Mouse (Mus musculus): ENCODE measurements around the gene Fmnl3.

DNA sequence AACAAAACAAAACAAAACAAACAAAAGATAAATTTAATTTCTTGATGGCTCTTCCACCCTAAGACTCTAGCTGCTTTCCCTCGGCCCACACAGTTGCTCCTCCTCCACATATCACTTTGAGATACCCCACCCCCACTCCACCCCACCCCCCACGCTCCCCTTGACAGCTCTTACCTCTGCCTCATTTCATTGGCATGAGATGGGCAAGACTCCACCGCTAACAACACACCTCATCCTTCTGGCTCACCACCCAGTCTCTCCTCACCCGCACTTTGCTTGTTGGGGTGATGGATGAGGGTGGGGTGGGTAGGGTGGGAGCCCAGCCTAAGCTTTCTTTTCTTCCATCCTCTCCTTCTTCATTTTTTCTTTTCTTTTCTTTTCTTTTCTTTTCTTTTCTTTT is 46.7 kb upstream of the Fmnl3 start:
- TF ChIP-seq ELF1 (IDR thresholded peaks at IDR 0.05; ENCODE audit: low read depth, low read length): no peak
- no peak for TF ChIP-seq CTCF (IDR thresholded peaks at IDR 0.05 in 2 of 3, conservative IDR thresholded peaks at IDR 0.05 in 1 of 3; ENCODE audit: control insufficient read depth in 1 of 3, insufficient read depth in 1 of 3, low read depth in 2 of 3, low read length in 3 of 3, poor library complexity in 1 of 3, severe bottlenecking in 1 of 3)
- no peak for TF ChIP-seq KAT2A (conservative IDR thresholded peaks at IDR 0.05; ENCODE audit: low read depth, low read length)
- no peak for TF ChIP-seq CHD2 (IDR thresholded peaks at IDR 0.05; ENCODE audit: low read length)
- TF ChIP-seq TAL1 (IDR thresholded peaks at IDR 0.05; ENCODE audit: low read length): no peak
- TF ChIP-seq MYC (IDR thresholded peaks at IDR 0.05; ENCODE audit: low read depth, low read length): no peak
- no peak for TF ChIP-seq TBP (IDR thresholded peaks at IDR 0.05; ENCODE audit: low read depth, low read length)
- TF ChIP-seq GATA1 (IDR thresholded peaks at IDR 0.05; ENCODE audit: low read depth, low read length): no peak
